Mouse (Mus musculus): ENCODE data around the gene Svopl. TPM values are rescaled to one million over a fixed set of nuclear protein-coding genes. Genes with fewer than 3 reads are reported as not detected.

Svopl gene
- polyA plus RNA-seq, 1 experiment from 2014 or later: 0.16 TPM

- H3K4me1 ChIP-seq (ENCODE audit: control insufficient read depth in 2 of 2, insufficient read depth in 2 of 2, low read length in 2 of 2): peaks cover 2 to 5% of the 10 kb centered on the region in 2 experiments; a peak in 3 of 4 replicates
- no peak for ATAC-seq (ENCODE audit: insufficient number of reproducible peaks, insufficient read depth, low FRiP score, low read depth)
- H3K9ac ChIP-seq (ENCODE audit: low read length): no peak overlapping the region
- no peak overlapping the region for H3K4me2 ChIP-seq (ENCODE audit: low read length)
- no peaks in the 10 kb centered on the region for H3K36me3 ChIP-seq (ENCODE audit: control insufficient read depth, insufficient read depth, low read length)
- H3K27me3 ChIP-seq (ENCODE audit: control insufficient read depth, insufficient read depth, low read length): no peaks in the 10 kb centered on the region
- H3K4me3 ChIP-seq (ENCODE audit: control insufficient read depth in 1 of 2, insufficient read depth in 1 of 2, low read depth in 1 of 2, low read length in 2 of 2): no peak overlapping the region
- 0 out of 2 replicates have a peak, but pooled peaks cover 3% of the 10 kb centered on the region for H3K9me3 ChIP-seq (ENCODE audit: control insufficient read depth, low read length)
- 95% methylated on average over 3 of the region's 3 CpGs for WGBS
- no peak overlapping the region for H3K27ac ChIP-seq (replicated peaks in 1 of 2; ENCODE audit: control insufficient read depth in 1 of 2, insufficient read depth in 1 of 2, low read depth in 2 of 2, low read length in 2 of 2)
Measured at GRCm38 (mm10) chr6:38073592-38073991, 26.8 kb upstream of the Svopl start.

GRCm38 (mm10) chr6:38072137-38072796, 25.5 kb upstream of the Svopl start:
- Histone ChIP-seq H3K9ac (ENCODE audit: low read length) (no peak overlapping the region), H3K36me3 (ENCODE audit: control insufficient read depth, insufficient read depth, low read length) (no peaks in the 10 kb centered on the region), H3K4me2 (ENCODE audit: low read length) (no peak overlapping the region), H3K27ac (replicated peaks in 1 of 2; ENCODE audit: control insufficient read depth in 1 of 2, insufficient read depth in 1 of 2, low read depth in 2 of 2, low read length in 2 of 2) (no peak overlapping the region; a peak in 1 of 4 replicates), H3K4me1 (ENCODE audit: control insufficient read depth in 2 of 2, insufficient read depth in 2 of 2, low read length in 2 of 2) (peaks cover 2 to 5% of the 10 kb centered on the region in 2 experiments; a peak in 3 of 4 replicates), H3K4me3 (ENCODE audit: control insufficient read depth in 1 of 2, insufficient read depth in 1 of 2, low read depth in 1 of 2, low read length in 2 of 2) (no peak overlapping the region), H3K9me3 (ENCODE audit: control insufficient read depth, low read length) (0 out of 2 replicates have a peak, but pooled peaks cover 3% of the 10 kb centered on the region), H3K27me3 (ENCODE audit: control insufficient read depth, insufficient read depth, low read length) (no peaks in the 10 kb centered on the region)
- 47% methylated on average over 5 of the region's 5 CpGs for WGBS
- no peak for ATAC-seq (ENCODE audit: insufficient number of reproducible peaks, insufficient read depth, low FRiP score, low read depth)

GRCm38 (mm10) chr6:38071256-38071655, 24.5 kb upstream of the Svopl start:
- no peak for ATAC-seq (ENCODE audit: insufficient number of reproducible peaks, insufficient read depth, low FRiP score, low read depth)
- Histone ChIP-seq H3K27me3 (ENCODE audit: control insufficient read depth, insufficient read depth, low read length) (no peaks in the 10 kb centered on the region), H3K4me3 (ENCODE audit: control insufficient read depth in 1 of 2, insufficient read depth in 1 of 2, low read depth in 1 of 2, low read length in 2 of 2) (no peak overlapping the region), H3K27ac (replicated peaks in 1 of 2; ENCODE audit: control insufficient read depth in 1 of 2, insufficient read depth in 1 of 2, low read depth in 2 of 2, low read length in 2 of 2) (no peak overlapping the region), H3K9me3 (ENCODE audit: control insufficient read depth, low read length) (0 out of 2 replicates have a peak, but pooled peaks cover 3% of the 10 kb centered on the region), H3K9ac (ENCODE audit: low read length) (no peak overlapping the region), H3K36me3 (ENCODE audit: control insufficient read depth, insufficient read depth, low read length) (no peaks in the 10 kb centered on the region), H3K4me1 (ENCODE audit: control insufficient read depth in 2 of 2, insufficient read depth in 2 of 2, low read length in 2 of 2) (peaks cover 2 to 5% of the 10 kb centered on the region in 2 experiments; a peak in 3 of 4 replicates), H3K4me2 (ENCODE audit: low read length) (no peak overlapping the region)
- WGBS: 74% methylated on average over 4 of the region's 4 CpGs

GRCm38 (mm10) chr6:38066215-38066614, 19.4 kb upstream of the Svopl start:
- peaks cover 4% of the 10 kb centered on the region for H3K9me3 ChIP-seq (ENCODE audit: control insufficient read depth, low read length)
- no peak overlapping the region for H3K4me2 ChIP-seq (ENCODE audit: low read length)
- no peak overlapping the region for H3K4me3 ChIP-seq (ENCODE audit: control insufficient read depth in 1 of 2, insufficient read depth in 1 of 2, low read depth in 1 of 2, low read length in 2 of 2)
- no peak for ATAC-seq (ENCODE audit: insufficient number of reproducible peaks, insufficient read depth, low FRiP score, low read depth)
- H3K36me3 ChIP-seq (ENCODE audit: control insufficient read depth, insufficient read depth, low read length): no peaks in the 10 kb centered on the region
- H3K27ac ChIP-seq (replicated peaks in 1 of 2; ENCODE audit: control insufficient read depth in 1 of 2, insufficient read depth in 1 of 2, low read depth in 2 of 2, low read length in 2 of 2): no peak overlapping the region
- no peak overlapping the region for H3K9ac ChIP-seq (ENCODE audit: low read length)
- 1% methylated on average over 5 of the region's 5 CpGs for WGBS
- no peaks in the 10 kb centered on the region for H3K27me3 ChIP-seq (ENCODE audit: control insufficient read depth, insufficient read depth, low read length)
- peaks cover 0 to 5% of the 10 kb centered on the region in 2 experiments; a peak in 2 of 4 replicates for H3K4me1 ChIP-seq (ENCODE audit: control insufficient read depth in 2 of 2, insufficient read depth in 2 of 2, low read length in 2 of 2)

- peaks cover 4% of the 10 kb centered on the region for H3K9me3 ChIP-seq (ENCODE audit: control insufficient read depth, low read length)
- WGBS: 66% methylated on average over 11 of the region's 11 CpGs
- H3K4me3 ChIP-seq (ENCODE audit: control insufficient read depth in 1 of 2, insufficient read depth in 1 of 2, low read depth in 1 of 2, low read length in 2 of 2): no peak overlapping the region
- H3K4me1 ChIP-seq (ENCODE audit: control insufficient read depth in 2 of 2, insufficient read depth in 2 of 2, low read length in 2 of 2): peaks cover 0 to 5% of the 10 kb centered on the region in 2 experiments; a peak in 2 of 4 replicates
- no peak overlapping the region for H3K4me2 ChIP-seq (ENCODE audit: low read length)
- H3K9ac ChIP-seq (ENCODE audit: low read length): no peak overlapping the region
- H3K36me3 ChIP-seq (ENCODE audit: control insufficient read depth, insufficient read depth, low read length): no peaks in the 10 kb centered on the region
- no peak for ATAC-seq (ENCODE audit: insufficient number of reproducible peaks, insufficient read depth, low FRiP score, low read depth)
- no peak overlapping the region; a peak in 1 of 4 replicates for H3K27ac ChIP-seq (replicated peaks in 1 of 2; ENCODE audit: control insufficient read depth in 1 of 2, insufficient read depth in 1 of 2, low read depth in 2 of 2, low read length in 2 of 2)
- H3K27me3 ChIP-seq (ENCODE audit: control insufficient read depth, insufficient read depth, low read length): no peaks in the 10 kb centered on the region
Measured at GRCm38 (mm10) chr6:38065501-38066122, 18.8 kb upstream of the Svopl start.

GRCm38 (mm10) chr6:38065122-38065500, 18.3 kb upstream of the Svopl start:
- Histone ChIP-seq H3K4me3 (ENCODE audit: control insufficient read depth in 1 of 2, insufficient read depth in 1 of 2, low read depth in 1 of 2, low read length in 2 of 2) (no peak overlapping the region), H3K27ac (replicated peaks in 1 of 2; ENCODE audit: control insufficient read depth in 1 of 2, insufficient read depth in 1 of 2, low read depth in 2 of 2, low read length in 2 of 2) (no peak overlapping the region; a peak in 1 of 4 replicates), H3K9ac (ENCODE audit: low read length) (no peak overlapping the region), H3K27me3 (ENCODE audit: control insufficient read depth, insufficient read depth, low read length) (no peaks in the 10 kb centered on the region), H3K4me1 (ENCODE audit: control insufficient read depth in 2 of 2, insufficient read depth in 2 of 2, low read length in 2 of 2) (peaks cover 0 to 5% of the 10 kb centered on the region in 2 experiments; a peak in 2 of 4 replicates), H3K9me3 (ENCODE audit: control insufficient read depth, low read length) (peaks cover 4% of the 10 kb centered on the region), H3K4me2 (ENCODE audit: low read length) (no peak overlapping the region), H3K36me3 (ENCODE audit: control insufficient read depth, insufficient read depth, low read length) (no peaks in the 10 kb centered on the region)
- no peak for ATAC-seq (ENCODE audit: insufficient number of reproducible peaks, insufficient read depth, low FRiP score, low read depth)
- WGBS: 82% methylated on average over 3 of the region's 3 CpGs

- no peak for ATAC-seq (ENCODE audit: insufficient number of reproducible peaks, insufficient read depth, low FRiP score, low read depth)
- Histone ChIP-seq H3K36me3 (ENCODE audit: control insufficient read depth, insufficient read depth, low read length) (no peaks in the 10 kb centered on the region), H3K9me3 (ENCODE audit: control insufficient read depth, low read length) (peaks cover 4% of the 10 kb centered on the region), H3K27ac (replicated peaks in 1 of 2; ENCODE audit: control insufficient read depth in 1 of 2, insufficient read depth in 1 of 2, low read depth in 2 of 2, low read length in 2 of 2) (no peak overlapping the region), H3K4me3 (ENCODE audit: control insufficient read depth in 1 of 2, insufficient read depth in 1 of 2, low read depth in 1 of 2, low read length in 2 of 2) (no peak overlapping the region), H3K27me3 (ENCODE audit: control insufficient read depth, insufficient read depth, low read length) (no peaks in the 10 kb centered on the region), H3K9ac (ENCODE audit: low read length) (no peak overlapping the region), H3K4me2 (ENCODE audit: low read length) (no peak overlapping the region), H3K4me1 (ENCODE audit: control insufficient read depth in 2 of 2, insufficient read depth in 2 of 2, low read length in 2 of 2) (peaks cover 0 to 5% of the 10 kb centered on the region in 2 experiments; a peak in 2 of 4 replicates)
- 63% methylated on average over 2 of the region's 2 CpGs for WGBS
Measured at GRCm38 (mm10) chr6:38064621-38065020, 17.8 kb upstream of the Svopl start.

All from heart, embryonic 14.5 days (tissue).